Mouse (Mus musculus): ENCODE data around the gene Lmnb2.

DNA sequence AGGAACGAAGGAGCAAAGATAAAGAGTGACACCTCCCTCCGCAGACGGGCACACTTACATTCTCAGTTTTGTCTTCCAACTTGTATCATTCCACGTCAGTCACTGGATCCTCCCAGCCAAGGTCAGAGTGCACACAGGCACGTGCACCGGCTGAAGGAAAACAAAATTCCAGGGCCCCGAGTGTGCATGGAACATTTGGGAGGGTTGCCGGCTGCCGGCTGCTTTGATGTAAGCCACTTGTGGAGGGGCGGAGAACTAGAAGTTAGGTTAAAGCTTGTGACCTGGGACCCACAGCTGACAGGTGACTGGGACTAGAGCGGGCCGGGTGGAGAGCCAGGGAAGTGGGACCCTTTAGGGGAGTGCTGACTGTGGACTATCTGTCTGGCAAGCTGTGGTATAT is 48.3 kb upstream of the Lmnb2 start:
- TF ChIP-seq CTCF (IDR thresholded peaks at IDR 0.05; ENCODE audit: low read depth) = no peak
- TF ChIP-seq EP300 (IDR thresholded peaks at IDR 0.05; ENCODE audit: low read depth) = no peak

Measured in liver, embryonic 14.5 days (tissue).